Mouse (Mus musculus) embryonic fibroblast, embryonic 13.5 days (primary cell): Measurements from ENCODE around the gene Clybl.

Experiments used
- CTCF ChIP-seq: IDR thresholded peaks from 2 replicates; pipeline ENCODE4 v1.5.1; 2011; ENCODE audit warnings: mild to moderate bottlenecking, control low read depth, low read length, moderate library complexity, borderline replicate concordance; ENCODE audit not compliant: insufficient read depth
- POLR2A ChIP-seq: IDR thresholded peaks from 2 replicates; pipeline ENCODE4 v1.6.1; 2011; ENCODE audit warnings: low read depth, mild to moderate bottlenecking, control low read depth, low read length, moderate library complexity

- TF ChIP-seq CTCF (no peak), POLR2A (no peak)
Measured at GRCm38 (mm10) chr14:122376482-122377143, 195.1 kb downstream of the Clybl start.
